Mouse (Mus musculus) cerebellum, adult 11 months (tissue): Measurements from ENCODE around the gene Bnc2.

Source experiments
- DNase-seq: peaks from one replicate; pipeline ENCODE4 v3.0.0; 2022

The Bnc2 gene

GRCm38 (mm10) chr4:84675171-84675973 lies at the start of gene Bnc2:
Gene Bnc2 (minus strand): TSS chr4:84675275.
- no peak for DNase-seq

GRCm38 (mm10) chr4:84707961-84708360 lies 32.9 kb upstream of the Bnc2 start:
- DNase-seq: no peak

DNA sequence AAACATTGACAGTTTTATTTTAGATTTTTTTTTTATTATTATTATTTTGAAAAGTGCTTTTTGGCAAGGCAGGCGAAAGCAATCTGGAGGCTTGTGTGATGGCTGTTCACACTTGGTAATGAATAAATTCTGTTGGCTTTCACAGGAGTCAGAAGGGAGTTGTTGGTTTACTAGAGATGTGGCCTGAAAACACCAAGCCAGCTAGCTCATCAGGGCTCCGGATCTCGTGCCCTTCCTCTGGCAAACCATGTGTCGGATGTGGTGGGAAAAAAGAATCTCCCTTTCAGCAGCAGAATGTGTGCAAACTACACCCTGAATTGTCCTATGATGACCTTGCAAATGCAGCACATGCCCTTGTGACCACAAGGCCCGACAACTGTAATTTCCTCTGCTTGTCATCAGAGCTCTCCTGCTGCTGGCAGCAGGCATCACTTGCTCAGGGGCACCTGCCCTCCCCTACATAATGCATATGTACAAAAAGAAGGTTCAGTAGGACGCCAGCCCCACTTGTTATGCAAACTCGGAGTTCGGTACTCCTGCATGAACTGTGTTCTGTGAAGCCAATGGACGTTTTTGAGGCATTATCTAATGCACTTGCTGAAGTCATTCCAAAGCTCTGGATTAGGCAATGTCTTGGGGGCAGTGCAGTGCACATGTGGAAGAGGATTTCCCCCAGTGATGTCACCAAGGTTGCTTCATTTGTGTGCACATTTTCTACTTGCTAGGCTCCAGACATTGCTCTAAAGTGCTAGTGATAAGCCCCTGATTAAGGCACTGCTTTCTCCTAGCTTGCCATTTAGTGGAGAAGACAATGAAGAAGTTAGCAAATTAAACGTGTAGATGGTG lies 10.7 kb upstream of the Bnc2 start:
- no peak for DNase-seq

DNA sequence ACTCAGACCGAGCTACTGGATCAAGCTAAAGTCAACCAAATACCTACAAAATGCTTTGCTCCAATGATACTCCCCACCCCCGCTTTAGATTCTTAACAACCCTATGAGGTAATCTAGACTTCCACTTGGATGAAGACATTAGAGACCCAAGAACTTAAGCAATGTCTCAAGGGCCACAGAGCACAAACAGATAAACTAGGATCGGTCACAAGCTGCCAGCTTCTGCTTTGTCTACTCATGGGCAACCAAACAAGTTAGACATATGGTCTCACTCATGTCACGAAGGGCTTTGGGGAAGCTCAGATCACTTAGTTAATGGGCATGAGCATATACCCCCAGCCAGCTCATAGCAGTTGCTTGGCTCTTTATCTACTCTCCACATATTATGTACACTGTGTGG lies 9.9 kb upstream of the Bnc2 start:
- no peak for DNase-seq

GRCm38 (mm10) chr4:84675974-84676315 lies 870 bp upstream of the Bnc2 start:
- DNase-seq: no peak

DNA sequence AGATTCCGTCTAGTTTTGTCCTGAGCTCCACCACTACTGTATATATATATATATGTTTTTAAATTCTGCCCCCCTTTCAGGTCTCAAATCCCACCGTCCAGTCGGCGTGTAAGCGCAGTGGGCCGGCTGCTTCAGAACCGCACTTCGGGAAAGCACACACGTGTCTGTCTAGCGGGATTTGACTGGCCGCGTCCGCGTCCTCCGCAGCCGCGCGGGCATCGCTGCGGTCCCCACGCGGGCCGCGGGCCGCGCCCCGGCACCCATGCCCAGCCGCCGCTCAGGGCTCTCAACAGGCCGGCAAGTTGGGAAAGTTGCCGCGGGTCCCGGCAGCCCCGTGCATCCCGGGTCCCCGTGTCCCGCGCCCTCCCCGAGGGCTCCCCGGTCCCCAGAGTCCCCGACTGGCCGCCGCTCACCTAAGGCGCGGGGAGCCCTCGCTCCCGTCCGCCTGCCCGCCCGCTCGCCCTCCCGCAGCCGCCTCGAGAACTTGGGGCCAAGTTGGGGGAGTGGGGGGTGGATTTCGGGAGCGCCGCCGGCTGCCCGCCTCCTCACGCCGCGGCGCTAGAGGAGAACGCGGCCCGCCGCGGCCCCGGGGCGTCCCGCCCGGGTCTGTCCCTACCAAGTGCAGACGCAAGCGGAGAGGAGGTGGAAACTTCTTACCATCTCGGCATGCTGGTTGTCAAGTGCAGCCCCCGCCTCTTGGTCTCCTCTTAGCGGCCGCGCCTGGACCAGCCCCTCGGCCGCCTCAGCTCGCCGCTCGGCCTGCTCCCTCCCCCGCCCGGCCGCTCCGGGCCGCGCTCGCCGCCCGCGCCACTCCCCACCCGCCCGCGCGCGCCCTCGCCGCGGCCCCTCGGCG lies 531 bp downstream of the Bnc2 start:
- DNase-seq: no peak

- no peak for DNase-seq
Measured at GRCm38 (mm10) chr4:84673681-84674307, 1.3 kb downstream of the Bnc2 start.

GRCm38 (mm10) chr4:84672181-84672791 lies 2.8 kb downstream of the Bnc2 start:
- no peak for DNase-seq

GRCm38 (mm10) chr4:84670996-84671395 lies 4.1 kb downstream of the Bnc2 start:
- no peak for DNase-seq

- no peak for DNase-seq
Measured at GRCm38 (mm10) chr4:84669650-84670049, 5.4 kb downstream of the Bnc2 start.

DNA sequence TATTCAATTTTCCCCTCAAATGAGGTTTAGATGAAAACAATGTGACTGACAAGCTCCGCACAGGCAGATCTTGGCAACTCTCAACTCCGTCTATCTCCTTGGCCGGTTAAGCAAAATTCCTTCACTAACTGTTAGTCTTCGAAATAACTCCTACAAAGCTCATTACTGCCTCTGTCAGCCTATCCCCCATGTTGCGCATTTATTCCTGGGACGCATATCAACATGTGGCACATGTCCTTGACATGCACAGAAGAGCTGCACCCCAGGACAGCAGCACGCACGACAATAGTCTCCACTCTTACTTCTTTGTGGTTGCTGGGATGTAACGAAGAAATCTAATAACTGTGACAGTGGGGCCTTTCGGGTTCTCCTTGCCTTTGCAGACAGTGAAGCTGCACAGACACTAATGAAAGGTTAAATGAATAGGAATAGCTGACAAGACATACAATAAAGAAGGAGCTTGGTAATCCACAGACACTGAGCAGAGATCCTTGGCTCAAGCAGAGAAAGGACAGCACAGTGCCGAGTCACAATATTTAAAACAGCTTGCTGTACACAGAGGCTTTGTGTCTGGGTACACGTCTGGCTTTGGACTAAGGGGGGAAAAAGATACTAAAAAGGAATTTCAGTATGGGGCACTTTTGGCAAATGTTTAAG lies 6.0 kb downstream of the Bnc2 start:
- DNase-seq: no peak

- no peak for DNase-seq
Measured at GRCm38 (mm10) chr4:84668226-84668625, 6.8 kb downstream of the Bnc2 start.

- no peak for DNase-seq
Measured at GRCm38 (mm10) chr4:84662228-84663065, 12.6 kb downstream of the Bnc2 start.

GRCm38 (mm10) chr4:84661341-84661740 lies 13.7 kb downstream of the Bnc2 start:
- no peak for DNase-seq

DNA sequence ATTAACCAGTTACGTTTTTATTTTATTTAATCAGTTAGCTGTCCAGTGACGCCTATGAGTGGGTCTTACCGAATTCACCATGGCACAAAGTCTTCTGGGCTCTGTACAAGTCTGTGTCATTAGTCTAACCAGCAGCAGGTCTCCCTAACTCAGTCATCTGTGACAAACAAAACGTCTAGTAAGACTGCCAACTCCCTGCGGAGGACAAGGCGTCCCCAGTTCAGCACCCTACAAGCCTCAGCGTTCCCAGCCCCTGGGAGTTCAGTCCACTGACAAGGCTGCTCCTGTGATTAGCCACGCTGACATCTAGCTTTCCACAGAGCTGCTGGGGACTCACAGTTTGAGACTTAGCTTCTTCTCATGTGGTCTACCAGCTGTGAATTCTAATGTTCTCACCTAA lies 23.3 kb downstream of the Bnc2 start:
- DNase-seq: no peak

- no peak for DNase-seq
Measured at GRCm38 (mm10) chr4:84646576-84646975, 28.5 kb downstream of the Bnc2 start.

GRCm38 (mm10) chr4:84639166-84639565 lies 35.9 kb downstream of the Bnc2 start:
- DNase-seq: no peak

GRCm38 (mm10) chr4:84637641-84638040 lies 37.4 kb downstream of the Bnc2 start:
- no peak for DNase-seq

- DNase-seq: no peak
Measured at GRCm38 (mm10) chr4:84634751-84635150, 40.3 kb downstream of the Bnc2 start.

DNA sequence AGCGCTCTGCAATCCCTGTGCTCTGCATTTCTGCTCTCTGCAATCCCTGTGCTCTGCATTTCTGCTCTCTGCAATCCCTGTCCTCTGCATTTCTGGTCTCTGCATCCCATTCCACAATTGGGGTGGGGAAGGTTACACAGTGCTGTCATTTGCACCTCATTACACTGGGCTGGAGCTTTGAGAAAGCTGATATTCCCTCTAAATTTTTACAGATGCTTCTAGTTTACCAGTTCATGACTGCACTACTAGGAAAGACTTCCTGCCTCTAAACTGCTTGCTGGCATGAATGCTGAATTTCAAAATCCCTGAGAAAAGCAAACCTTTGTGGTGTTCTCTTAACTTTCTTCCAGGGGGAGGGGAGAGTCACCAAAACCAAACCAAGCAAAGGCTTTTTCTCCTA lies 41.1 kb downstream of the Bnc2 start:
- DNase-seq: no peak
